Mouse (Mus musculus): Measurements from ENCODE around the gene Hexa.

DNA sequence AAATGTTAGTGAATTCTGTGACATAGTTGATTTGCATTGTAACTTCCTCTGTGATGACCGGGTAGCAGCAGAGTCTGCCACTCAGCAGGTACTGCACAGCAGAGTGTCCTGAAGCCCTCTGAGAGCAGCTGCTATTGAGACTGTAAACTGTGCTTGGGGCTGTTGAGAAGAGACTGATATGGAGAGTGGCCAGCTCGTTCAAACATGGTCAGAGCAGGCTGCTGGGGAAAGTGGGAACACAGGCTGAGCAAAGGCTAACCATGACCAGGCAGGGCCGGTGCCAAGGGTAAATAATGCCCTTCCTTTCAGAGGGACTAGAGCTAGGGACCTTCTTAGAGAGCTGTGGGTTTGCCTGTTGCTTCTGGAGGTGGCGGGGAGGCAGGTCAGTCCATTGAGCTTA lies 14.4 kb downstream of the Hexa start:
- TF ChIP-seq POLR2A (IDR thresholded peaks at IDR 0.05; ENCODE audit: low read depth, low read length): no peak
- TF ChIP-seq CTCF (IDR thresholded peaks at IDR 0.05; ENCODE audit: extremely low read depth, insufficient read length, insufficient replicate concordance, low read depth, low read length): no peak
